Mouse (Mus musculus): ENCODE measurements around the gene Tmtc2.

Gene Tmtc2

DNA sequence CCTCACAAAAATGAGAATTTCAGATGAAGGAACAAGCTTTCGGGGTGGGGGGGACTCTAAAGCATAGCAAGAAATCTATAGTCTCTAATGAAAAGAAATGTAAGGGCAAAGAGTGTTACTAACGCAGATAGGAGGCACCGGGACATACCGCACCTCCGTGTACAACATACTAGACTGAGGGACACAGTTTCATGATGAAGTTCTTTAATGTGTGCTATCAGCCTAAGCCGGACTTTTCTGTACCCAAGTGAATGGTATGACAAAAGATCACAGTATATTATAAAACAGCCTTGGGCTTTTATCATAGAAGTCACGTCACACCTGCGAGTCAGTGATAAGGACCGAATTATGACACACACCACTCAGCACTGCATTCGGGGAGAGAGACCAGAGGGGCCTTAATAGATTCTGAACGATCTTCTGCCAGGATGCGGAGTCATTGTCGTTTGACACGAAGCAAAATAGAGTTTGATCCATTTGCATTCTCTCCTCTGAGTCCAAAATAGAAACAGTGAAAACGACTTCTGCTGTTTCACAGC lies 156.3 kb downstream of the Tmtc2 start:
- DNase-seq (ENCODE audit: low read depth, low spot score), result no peak

DNA sequence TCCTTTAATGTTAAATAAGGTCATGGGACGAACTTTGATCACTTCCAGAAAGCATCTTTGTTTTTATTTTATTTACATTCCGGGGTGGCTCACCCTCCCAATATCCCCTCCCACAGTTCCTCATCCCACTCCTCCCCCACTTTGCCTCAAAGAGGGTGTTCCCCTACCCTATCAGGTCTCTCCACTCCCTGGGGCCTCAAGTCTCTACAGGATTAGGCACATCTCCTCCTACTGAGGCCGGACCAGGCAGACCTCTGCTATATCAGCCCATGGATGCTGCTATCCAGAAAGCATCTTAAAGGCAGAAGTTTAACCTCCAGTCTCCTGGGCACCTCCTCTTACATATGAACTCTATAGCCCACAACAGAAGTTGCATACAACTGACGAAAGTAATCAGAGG lies 157.7 kb downstream of the Tmtc2 start:
- DNase-seq (ENCODE audit: low read depth, low spot score), result no peak

DNA sequence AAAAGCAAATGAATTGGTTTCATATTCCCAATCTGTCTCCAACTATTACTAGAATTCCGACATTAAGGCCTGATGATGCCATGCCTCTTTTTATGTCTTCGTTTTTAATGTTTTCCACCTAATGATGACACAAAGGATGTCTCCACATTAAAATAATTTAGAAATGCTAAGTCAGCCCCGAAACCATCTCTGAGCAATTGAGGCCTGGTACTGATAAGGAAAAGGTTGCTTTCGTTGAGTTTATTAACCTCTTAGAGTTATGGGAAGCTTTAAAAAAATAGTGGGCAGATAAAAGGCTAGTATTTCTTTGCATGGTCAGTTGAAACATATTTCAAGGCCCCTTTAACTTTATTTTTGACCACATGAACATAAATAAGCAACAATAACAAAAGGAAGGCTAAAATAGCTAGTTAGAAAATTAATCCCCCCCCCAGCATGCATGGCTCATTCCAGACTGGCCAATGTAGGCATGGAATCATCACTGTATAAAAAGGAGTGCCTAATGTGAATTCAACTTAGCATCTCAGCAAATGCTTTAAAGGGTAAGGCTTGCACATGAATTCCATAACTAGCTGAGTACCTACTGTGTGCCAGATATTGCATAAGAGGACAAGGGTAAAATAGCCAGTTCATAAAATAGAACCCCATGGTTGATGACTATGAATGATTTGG lies 168.3 kb downstream of the Tmtc2 start:
- no peak for DNase-seq (ENCODE audit: low read depth, low spot score)

DNA sequence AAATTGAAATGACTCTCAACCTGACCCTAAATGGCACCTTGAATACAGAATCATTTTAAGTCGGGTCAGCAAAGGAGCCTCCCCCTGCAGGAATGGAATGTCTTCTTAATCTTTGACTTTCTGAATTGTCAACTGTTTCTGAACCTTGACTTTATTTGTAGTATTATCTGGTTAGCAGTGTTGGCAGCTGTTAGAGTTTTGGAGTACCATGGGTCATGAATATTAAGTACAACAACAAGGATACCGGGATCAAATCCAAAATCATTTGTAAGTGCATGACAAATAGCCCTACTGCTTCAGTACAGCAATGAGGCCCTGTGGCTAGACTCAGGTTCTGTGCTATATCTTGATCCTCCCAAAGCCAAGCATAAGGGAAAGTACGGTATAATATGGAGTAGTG lies 170.3 kb downstream of the Tmtc2 start:
- no peak for DNase-seq (ENCODE audit: low read depth, low spot score)

DNA sequence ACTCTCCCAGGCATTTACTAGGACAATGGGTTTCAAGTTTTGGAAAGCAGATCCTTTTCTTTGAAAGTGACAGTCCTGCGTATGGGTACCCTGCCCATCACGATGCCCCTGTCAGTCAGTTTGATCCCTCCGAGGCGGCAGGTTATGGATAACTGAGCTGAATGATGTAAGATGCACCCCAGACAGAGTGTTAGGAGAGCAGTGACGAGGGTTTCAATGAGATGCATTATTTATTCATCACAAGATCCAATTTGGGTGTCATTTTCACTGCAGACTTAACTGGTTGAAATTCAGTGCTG lies 171.8 kb downstream of the Tmtc2 start:
- DNase-seq (ENCODE audit: low read depth, low spot score), result no peak

DNA sequence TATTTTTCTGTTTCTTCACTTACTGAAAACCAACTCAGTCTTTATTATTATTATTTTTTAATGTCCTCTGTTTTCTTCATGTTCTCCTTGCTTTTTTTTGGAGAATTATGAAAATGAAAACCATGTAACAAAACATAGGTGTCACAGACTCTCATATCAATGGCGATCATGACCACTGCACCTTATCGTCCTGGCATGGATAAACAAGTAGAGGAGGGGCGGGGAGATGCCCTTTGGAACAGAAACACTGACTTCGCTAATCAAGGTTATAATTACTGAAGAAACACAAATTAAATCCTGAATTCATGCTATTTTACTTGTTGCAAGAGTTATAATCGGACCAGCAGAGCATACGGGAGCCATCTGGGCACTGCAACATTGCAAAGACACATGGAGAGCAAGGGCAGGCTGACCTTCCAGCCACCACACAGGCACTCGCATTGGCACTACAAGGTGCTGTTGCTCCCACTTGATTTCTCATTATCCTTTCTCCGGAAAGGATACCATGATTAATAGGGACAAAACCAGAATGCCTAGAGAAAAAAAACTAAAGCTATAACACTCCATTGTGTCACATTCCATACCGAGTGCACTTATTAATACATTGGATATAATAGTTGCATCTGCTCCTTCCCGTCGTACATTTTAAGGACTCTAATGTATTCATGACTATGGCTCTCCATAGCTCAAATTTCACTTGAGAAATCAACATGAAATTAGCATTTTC lies 172.3 kb downstream of the Tmtc2 start:
- no peak for DNase-seq (ENCODE audit: low read depth, low spot score)

DNA sequence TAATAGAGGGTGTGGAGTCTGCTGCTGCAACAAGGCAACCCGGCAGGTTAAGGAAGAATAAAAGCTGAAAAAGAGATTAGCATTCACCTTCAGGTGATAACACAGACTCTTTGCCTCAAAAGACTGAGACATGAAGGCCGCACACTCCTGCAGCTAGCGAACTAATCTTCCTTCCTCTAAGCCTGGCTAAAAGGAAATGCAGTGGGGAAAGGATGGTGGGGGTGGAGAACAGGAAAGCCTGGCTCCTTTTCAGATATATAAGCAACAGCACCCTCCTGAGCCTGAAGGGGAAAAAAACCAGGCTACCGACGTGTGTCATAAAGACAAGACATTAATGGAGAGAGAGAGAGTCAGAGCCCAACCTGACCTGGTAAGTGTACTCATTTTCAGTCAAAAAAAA lies 174.9 kb downstream of the Tmtc2 start:
- no peak for DNase-seq (ENCODE audit: low read depth, low spot score)

DNA sequence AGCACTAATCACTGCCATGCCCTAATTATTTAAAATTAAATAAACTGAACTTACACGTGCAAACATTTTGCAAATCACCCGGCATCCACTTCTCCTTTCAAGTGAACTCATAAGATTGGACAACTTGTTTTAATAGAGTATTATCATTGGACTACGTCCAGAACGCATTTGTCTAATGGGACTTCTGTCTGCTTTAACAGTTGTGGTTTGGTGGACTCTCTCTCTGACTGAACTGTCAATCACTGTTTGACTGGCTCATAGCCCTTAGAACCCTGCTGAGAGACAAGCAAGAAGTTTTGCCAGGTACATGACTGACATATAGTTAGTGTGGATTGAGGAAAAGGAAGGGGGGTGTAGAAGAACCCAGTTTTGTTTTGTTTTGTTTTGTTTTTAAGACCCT lies 190.2 kb downstream of the Tmtc2 start:
- no peak for DNase-seq (ENCODE audit: low read depth, low spot score)

DNA sequence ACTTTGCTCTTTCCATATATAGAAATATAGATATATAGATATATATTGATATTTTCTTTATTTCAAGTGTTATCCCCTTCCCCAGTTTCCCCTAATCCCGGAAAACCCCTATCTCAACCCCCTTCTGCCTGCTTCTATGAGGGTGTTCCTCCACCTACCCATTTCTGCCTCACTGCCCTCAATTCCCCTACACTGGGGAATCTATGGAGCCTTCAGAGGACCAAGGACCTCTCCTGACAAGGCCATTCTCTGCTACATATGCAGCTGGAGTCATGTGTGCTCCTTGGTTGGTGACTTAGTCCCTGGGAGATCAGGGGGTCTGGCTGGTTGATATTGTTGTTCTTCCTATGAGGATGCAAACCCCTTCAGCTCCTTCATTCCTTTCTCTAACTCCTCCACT lies 192.5 kb downstream of the Tmtc2 start:
- DNase-seq (ENCODE audit: low read depth, low spot score), result no peak

DNA sequence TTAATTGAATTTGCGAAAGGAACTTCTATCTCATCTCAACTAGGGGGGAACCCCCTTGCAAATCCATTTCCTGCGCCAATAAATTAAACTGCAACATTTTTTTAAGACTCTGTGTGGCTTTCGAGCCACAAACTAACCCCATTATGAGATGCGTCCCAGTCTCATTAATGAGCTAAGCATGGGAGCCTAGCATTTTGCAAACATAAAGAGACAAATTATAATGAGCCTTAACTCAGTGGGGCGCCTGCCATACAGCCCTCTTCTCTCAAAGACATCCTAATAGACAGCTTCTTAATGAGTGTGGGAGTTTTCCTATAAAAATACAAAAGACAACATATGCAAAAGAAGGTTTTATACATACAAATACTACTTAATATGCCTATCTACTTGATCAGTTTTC lies 193.0 kb downstream of the Tmtc2 start:
- DNase-seq (ENCODE audit: low read depth, low spot score), result no peak

DNA sequence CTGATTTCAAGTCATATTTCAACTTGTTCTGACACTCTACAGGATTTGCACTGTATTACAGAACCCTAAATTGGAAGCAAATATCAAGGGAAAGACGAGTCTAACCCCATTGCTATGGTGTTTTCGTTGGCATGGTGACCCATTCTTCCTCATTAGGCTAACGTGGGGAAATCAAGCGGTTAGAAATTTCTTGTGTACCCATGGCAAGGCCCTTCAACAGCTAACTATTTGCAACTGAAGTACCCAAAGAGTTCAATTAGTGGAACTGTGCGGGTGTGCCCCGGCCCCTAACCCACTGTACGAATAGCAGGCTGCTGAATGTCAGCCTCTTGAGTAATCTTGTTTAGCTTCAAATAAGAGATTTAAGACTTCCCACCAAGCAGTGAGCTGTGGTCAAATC lies 193.7 kb downstream of the Tmtc2 start:
- no peak for DNase-seq (ENCODE audit: low read depth, low spot score)

DNA sequence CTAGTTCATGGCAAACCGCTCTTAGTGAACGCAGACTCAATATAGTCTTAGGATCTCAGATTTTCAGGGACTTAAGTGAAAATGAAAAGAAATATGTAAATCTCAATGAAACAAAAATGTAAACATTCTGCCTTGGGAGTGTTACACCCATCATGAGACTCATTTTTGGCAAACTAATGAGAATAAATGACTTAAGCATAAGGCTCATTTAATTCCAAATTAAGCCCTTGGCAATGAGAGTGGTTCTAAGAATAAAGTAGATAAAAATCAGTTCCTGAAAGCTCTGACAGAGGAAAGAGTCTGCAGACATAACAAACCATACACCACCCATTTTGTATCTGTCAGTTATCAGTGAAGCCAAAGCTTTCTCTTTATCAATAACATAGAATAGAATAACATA lies 196.5 kb downstream of the Tmtc2 start:
- no peak for DNase-seq (ENCODE audit: low read depth, low spot score)

DNA sequence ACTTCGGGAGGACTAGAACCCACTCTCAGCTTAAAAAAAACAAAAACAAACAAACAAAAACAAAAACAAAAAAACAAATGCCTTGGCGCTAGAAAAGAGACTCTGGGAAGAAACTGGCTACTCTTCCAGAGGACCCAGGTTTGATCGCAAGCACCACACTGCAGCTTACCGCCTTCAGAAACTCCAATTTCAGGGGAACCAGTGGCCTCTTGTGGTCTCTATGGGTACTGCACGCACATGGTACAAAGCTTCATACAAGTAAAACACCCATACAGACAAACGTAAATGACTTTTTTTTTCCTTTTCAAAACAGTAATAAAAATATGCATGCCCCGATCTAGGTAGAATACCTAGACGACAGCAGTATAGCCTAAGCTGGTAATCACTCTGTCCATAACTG lies 201.0 kb downstream of the Tmtc2 start:
- peak; percentile 18 for DNase-seq (ENCODE audit: low read depth, low spot score)

DNA sequence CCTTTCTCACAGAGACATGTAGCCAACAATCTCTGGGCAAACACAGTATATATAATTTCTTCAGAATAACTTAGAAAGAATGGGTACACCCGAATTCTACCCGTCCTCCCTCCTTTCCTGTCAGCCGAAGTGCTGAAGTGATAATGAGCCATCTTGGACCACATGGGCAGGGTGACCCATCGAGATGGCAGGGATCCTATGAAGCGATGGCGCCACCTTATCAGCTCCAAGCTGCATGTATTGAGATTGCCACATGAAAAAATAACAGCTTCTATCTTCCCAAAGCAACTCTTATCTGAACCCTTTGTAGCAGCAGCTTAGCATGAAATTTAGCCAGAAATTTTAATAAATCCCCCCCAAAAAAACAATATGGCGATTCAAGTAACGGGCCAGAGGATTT lies 206.0 kb downstream of the Tmtc2 start:
- no peak for DNase-seq (ENCODE audit: low read depth, low spot score)

DNA sequence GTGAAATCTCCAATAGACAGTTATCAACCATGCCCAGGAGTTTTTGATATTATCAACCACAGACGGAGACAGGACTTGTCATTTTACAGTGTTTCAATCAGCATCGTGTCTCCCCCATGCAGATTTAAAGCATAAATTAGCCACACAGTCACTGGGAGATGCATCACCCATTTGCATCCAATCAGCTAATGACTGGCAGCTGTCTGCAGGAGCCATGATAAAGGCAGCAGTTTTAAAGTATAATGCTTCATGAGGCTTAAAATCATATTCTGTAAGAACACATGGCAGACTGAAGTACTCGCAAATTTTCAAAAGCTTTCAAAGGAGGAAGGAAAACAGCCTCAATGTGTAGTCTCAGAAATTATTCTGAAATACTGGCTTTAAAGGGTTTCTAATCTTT lies 209.8 kb downstream of the Tmtc2 start:
- no peak for DNase-seq (ENCODE audit: low read depth, low spot score)

DNA sequence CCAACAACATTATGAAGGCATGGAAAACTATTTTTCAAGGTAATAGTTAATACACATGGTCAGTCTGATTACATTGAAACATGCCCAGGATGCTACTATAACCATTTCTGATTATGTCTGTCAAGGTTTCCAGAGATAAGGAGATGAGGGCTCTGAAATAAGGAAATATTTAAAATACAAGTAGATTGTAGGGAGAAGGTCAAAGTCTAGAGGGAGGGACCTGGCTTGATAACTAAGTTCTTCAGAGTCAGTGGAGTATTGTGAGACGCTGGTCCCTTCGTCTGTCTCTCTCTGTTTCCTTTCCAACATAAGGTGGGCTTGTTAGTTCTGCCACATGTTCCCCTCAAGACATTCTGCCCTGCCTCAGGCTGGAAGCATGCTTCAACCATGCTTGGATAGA lies 223.9 kb downstream of the Tmtc2 start:
- DNase-seq (ENCODE audit: low read depth, low spot score), result no peak

DNA sequence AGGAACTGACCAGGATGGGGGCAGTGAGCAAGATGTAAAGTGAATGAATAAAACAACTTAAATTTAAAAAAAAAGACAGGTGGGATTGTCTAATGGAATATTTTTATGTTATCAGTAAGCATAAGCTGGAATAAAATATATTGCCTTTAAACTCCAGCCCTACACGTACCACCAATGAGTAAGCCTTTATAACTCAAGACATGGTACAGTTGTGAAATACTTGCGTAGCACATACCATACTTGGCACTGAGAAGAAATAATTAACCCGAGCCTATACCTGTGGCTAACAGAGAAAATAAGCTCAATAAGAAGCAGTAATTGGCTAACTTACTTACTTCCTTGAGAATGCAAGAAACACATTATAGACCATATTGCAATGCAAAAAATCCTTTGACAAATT lies 228.3 kb downstream of the Tmtc2 start:
- DNase-seq (ENCODE audit: low read depth, low spot score), result no peak

DNA sequence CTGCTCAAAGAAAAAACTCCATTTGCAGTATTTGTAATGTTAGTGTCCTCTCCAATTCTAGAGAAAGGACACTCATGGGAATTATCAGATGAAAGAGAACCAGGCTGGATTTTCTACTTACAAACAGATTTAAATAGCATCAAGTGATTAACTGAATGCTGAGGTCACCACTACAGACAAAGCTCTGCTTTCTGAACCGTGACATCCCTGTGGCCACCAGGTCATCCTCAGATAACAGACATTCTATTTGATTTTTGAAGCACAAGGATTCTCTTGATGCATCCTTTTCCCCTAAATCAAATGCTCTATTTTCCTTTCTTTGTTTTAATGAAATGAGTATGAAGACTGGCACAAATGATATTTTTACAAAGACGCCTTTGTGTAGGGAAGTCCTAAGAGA lies 241.4 kb downstream of the Tmtc2 start:
- no peak for DNase-seq (ENCODE audit: low read depth, low spot score)

DNA sequence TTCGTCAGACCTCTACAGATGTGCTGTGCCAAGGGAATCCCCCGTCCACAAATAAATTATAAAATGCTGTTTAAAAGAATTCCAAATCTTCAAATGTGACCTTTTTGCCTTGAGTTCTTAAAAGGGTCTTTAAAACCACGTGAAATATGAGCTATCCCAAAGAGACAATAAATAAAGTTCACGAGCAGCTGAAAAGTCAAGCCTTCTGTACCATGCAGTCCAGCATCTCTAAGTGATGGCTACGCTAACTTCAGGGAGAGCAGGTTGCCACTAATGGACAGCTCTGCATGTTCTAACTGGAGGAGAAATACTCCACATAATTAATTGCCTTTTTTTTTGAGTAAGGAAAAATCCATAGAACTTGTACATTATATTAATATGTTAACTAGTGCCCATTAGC lies 243.9 kb downstream of the Tmtc2 start:
- no peak for DNase-seq (ENCODE audit: low read depth, low spot score)

DNA sequence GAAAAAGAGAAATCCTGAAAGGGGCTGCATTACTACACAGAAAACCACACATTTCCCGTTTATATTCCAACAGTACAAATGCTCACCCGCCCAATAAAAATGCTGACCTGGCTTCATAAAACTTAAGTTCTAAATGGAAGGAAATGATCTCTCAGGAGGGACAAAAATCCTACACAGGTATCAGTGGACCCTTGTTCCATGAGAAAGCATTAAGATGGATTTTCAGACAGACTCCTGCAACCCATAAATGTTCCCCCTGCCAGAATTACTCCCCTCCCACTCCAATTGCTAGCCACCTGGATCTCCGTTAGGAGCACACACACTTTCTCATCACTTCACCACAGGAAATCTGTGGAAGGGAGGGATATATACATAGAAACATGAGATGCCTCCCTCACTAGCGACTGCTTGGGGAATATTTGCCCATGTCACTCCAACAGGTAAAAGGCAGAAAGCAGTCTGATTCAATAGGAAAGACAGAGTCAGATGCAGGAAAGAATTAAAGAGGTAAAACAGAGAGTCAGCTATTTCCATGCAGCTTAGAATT lies 250.5 kb downstream of the Tmtc2 start:
- no peak for DNase-seq (ENCODE audit: low read depth, low spot score)

DNA sequence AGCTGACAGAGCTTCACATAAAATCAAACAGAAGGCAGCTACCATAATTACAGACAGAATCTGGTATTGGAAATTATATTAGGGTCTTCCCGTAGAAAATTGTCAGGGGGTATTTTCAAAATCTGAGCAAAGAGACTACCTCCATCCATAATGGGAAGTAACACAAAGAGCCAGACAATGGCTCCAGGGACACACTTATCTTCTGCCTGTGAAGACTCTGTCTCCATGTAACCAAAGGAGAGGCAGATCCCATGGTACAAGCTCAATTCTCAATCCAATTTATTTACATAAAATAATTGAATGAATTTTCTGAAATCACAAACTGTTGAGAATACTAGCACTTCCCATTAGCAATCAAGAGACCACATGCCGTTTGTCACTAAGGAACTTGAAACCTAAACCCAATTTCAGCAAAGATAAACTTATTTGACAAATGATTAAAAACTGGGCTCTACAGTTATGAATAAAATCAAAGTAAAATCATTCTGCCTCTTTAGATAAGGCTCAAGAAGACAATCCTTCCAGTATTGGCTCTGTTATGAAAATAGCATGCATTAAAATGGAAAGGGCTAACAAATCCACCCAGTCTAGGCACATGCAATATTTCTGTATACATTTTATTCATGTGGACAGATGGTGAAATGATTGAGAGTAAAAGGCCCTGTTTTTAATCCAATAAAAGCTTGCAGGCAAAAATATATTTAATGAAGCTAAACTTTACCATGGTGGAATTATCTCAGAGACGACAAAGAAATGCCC lies 254.8 kb downstream of the Tmtc2 start:
- DNase-seq (ENCODE audit: low read depth, low spot score), result no peak

DNA sequence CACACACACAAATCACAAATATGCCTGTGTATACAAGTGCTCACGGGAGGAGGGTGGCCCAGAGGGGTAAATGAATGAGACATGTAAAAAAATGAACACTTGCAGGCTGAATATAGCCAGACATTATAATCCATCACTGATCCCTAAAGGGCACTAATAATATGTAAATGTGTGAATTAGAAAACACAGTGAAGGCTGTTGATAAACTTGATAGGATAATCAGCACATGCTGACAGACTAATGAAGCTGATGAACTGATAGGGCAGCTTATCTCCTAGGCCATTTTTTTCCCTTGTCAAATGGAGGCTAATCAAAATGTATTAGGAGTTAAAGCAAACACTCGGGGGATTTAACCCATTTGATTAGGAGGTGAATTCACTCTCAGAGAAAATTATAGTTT lies 255.4 kb downstream of the Tmtc2 start:
- DNase-seq (ENCODE audit: low read depth, low spot score), result no peak

DNA sequence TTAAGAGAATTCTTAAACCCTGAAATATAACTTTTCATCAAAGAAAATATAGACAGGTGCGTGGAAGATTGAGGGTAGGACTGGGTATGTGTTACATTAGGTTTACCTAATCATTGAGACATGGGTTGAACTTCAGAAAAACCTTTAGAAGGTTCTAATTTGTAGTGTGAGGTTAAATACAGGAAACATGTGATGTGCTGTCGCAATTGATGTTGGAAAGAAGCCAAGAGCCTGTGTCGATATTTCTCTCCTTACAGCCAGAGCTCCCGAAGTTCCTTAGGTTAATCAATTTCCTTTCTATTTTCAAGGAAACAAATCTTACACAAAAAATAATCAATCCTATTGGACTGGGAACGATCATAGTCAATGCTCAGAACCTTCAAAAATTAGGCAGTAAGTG lies 261.3 kb downstream of the Tmtc2 start:
- no peak for DNase-seq (ENCODE audit: low read depth, low spot score)

Measured in A20 (cell line).